Mouse (Mus musculus) NIH3T3 (cell line): Measurements from ENCODE around the gene Smim13.
"Not testable (repeated sequence)": the region's sequence is repeated elsewhere in the genome, so short reads cannot be mapped to it uniquely, and the experiment has no call there.

ENCODE experiments used
- DNase-seq: peaks from one replicate; pipeline ENCODE4 v3.0.0-alpha.2; 2012; ENCODE audit warnings: low read depth

The Smim13 gene

GRCm38 (mm10) chr13:41249538-41250317, at the start of gene Smim13:
Smim13 (plus strand) TSS chr13:41249844.
- peak; percentile 96 for DNase-seq

- no peak for DNase-seq
These were observed 48.8 kb upstream of the Smim13 start for GRCm38 (mm10) chr13:41200861-41201260.

GRCm38 (mm10) chr13:41203289-41203688, 46.4 kb upstream of the Smim13 start:
- DNase-seq = no peak

GRCm38 (mm10) chr13:41203691-41204090, 46.0 kb upstream of the Smim13 start:
- DNase-seq = no peak

GRCm38 (mm10) chr13:41205568-41205967, 44.1 kb upstream of the Smim13 start:
- DNase-seq = not testable (repeated sequence)

GRCm38 (mm10) chr13:41206241-41206640, 43.4 kb upstream of the Smim13 start:
- DNase-seq = no peak

GRCm38 (mm10) chr13:41211276-41211675, 38.4 kb upstream of the Smim13 start:
- DNase-seq = peak; percentile 64

GRCm38 (mm10) chr13:41212558-41213322, 36.9 kb upstream of the Smim13 start:
- DNase-seq = peak; percentile 9

- no peak for DNase-seq
These were observed 34.0 kb upstream of the Smim13 start for GRCm38 (mm10) chr13:41215669-41216068.

- DNase-seq = no peak
These were observed 33.4 kb upstream of the Smim13 start for GRCm38 (mm10) chr13:41216236-41216635.

- no peak for DNase-seq
These were observed 30.6 kb upstream of the Smim13 start for GRCm38 (mm10) chr13:41219056-41219455.

GRCm38 (mm10) chr13:41219687-41220303, 29.8 kb upstream of the Smim13 start:
- no peak for DNase-seq

GRCm38 (mm10) chr13:41220304-41220834, 29.3 kb upstream of the Smim13 start, which contains the start of gene Elovl2:
Elovl2 (minus strand) TSS chr13:41220405.
- DNase-seq = no peak

GRCm38 (mm10) chr13:41226513-41226912, 23.1 kb upstream of the Smim13 start:
- DNase-seq = peak; percentile 2

- no peak for DNase-seq
These were observed 21.6 kb upstream of the Smim13 start for GRCm38 (mm10) chr13:41228060-41228459.

- DNase-seq = no peak
These were observed 19.4 kb upstream of the Smim13 start for GRCm38 (mm10) chr13:41230256-41230655.

GRCm38 (mm10) chr13:41231389-41231983, 18.2 kb upstream of the Smim13 start:
- no peak for DNase-seq

GRCm38 (mm10) chr13:41232209-41232608, 17.4 kb upstream of the Smim13 start:
- no peak for DNase-seq

GRCm38 (mm10) chr13:41233241-41233640, 16.4 kb upstream of the Smim13 start:
- DNase-seq = no peak

GRCm38 (mm10) chr13:41235181-41235580, 14.5 kb upstream of the Smim13 start:
- DNase-seq = no peak

- no peak for DNase-seq
These were observed 13.6 kb upstream of the Smim13 start for GRCm38 (mm10) chr13:41235845-41236741.
